Mouse (Mus musculus): Measurements from ENCODE around the gene Dnah5.

The Dnah5 gene

DNA sequence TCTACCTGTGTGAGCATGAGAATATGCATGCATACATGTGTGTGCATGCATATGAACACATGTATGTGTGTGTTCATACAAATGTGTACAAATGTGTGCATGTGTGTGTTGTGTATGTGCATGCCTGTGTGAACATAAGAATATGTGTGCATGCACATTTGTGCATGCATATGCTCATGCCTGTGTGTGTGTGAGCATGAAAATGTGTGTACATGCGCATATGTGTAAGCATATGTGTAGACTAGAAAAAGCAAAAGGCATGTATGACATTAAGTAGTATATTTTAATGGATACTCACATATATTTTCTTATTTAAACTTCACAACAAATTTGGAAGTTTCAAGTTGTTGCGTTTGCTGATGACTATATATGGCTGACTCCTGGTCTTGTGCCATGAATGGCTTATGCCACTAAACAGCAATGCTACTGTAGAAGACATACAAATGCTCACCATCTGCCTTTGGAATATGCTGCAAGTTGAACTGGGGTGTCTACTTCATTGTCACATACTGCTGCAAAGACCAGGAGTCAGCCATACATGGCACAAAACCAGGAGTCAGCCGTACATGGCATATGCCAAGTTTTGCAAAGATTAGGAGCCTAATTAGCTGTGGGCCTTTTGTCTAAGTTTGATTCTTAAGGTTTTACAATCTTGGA is 263.2 kb downstream of the Dnah5 start:
- DNase-seq (ENCODE audit: low spot score) = no peak

DNA sequence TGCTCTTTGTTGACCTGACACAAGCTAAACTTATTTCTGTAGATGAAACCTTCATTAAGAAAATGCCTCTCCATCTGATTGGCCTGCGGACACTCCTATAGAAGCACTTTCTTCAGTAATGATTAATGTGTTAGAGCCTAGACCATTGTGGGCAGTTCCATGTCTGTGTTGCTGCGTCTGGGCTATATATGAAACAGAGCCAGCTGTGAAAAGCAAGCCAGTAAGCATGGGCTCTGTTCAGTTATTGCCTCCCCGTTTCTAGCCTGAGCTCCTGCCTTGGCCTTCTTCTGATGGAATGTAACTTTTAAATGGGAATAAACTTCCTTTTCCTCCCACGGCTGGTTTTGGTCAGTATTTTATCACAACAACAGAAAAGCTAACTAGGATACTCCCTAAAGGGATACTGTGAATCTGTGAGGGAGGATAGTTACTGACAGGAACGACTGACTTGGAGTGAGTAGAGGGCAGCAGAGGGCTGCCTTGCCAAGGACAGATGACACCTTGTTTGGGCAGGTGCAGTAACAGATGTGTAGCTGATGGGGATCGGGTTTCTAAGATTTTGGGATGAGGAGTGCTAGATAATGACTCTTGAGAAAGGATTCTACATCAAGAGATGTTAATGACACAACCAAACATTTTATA is 270.3 kb downstream of the Dnah5 start:
- DNase-seq (ENCODE audit: low spot score) = no peak

DNA sequence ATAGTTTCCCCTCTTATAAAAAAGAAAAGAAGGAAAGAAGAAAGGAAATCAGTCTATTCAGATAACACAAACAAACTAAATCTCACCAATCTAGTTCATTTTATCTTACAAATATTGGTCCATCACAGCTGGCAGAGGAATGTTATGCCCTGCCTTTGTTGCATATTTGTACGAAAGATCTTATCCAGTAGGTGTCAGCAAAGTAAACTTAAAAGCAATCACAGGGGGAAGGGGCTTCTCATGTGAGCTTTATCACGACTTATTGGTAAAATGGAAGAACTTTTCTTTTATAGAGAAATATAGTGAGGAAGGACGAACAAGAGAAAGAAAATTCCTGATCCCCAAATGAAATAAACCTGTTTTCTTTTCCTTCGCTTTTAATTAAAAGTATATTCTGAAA is 299.3 kb downstream of the Dnah5 start:
- no peak for DNase-seq (ENCODE audit: low spot score)

DNA sequence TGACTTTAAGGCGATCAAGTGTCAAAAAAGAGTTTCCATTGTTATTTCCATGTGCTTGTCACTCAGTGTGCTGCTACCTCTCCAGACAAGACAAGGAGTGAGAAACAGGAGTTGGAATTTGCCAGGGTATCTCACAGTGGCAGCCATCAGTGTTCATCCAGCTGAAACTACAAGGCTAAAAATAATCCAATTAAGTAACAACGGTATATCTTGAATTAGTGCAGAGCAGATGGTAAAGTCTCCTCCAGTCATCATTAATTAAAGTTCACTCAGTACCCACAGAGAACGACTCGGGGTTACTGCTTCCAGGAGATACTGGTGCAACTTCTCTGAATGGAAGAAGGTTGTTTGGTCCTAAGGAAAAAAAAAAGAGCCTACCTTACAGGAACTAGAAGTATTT is 311.6 kb downstream of the Dnah5 start:
- no peak for DNase-seq (ENCODE audit: low spot score)
